Mouse (Mus musculus): ENCODE data around the gene Naa11.
A peak's percentile ranks its signal among the peaks of the same experiment; 100 is the strongest.

Naa11 gene

DNA sequence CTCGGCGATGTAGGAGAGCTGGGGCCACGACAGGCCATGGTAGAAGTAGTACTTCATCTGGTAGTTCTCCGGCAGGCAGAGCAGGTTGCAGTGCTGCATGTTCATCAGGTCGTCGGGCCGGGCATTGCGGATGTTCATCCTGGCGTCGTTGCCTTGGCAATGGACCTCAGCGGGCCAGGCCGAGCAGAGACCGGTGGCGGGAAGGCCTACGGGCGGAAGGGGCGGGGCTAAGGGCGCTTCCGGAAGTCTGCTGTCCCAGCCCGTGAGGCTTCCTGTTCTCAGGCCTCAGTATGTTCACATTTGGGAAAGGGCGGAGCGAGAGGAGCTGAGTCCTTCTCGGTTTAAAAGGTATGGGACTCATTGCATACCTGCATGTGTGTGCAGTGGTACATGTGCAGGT lies at the start of gene Naa11:
Gene Naa11, minus strand, starts transcription at position 220 of the 400 bp plus-strand sequence.
- DNase-seq (ENCODE audit: low spot score) = no peak

DNA sequence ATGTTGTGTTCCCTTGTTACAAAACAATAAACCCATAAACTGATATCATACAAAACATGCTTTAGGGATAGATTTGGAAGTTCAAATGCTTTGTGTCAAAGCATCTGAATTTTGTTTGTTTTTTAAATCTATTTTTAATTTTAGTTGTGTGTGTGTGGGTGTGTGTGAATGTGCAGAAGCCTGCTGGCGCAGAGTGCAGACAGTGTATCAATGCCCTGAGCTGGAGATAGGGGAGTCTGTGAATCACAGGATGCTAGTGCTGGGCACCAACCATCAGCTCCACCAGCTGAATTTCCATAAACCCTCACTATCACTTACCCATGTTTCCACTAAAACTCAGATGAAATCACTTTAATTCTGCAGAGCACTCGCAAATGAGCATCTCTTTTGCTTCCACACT lies 40.3 kb upstream of the Naa11 start:
- DNase-seq (ENCODE audit: low spot score) = no peak

DNA sequence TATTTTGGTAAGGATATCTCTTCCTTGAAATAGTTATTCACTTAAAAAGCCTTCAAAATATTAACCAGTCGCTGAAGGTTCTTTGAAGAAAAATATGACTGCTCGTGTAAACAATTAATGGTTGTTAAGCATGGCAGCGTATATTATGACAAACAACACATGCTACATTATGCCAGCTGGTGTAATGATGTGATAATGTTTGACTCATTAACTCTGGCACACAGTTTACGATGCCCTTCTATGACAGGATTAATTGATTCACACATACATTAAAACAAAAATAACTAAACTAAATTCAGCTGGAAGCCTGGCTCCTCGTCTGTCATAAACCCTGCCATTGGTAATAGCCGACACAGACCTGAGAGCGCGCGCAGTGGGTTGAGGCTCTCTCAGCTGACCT lies 37.8 kb upstream of the Naa11 start:
- no peak for DNase-seq (ENCODE audit: low spot score)

DNA sequence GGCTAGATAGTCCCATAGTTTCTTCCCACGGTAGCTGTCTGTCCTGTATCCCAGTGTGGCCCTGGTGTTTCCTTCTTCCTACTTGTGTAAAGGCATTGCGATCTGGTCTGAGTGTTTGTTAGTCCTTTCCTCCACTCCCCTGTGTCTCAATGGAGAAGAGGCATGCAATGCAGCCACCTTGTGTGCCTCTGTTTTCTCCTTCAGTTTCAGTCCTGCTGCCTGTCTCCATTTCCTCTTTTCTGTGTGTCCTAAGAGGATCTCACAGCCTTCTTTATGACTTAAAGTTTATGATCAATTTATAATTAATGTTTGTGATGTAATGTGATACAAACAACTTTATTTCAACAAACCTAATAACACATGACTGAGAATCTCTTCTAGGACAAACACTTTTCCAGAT lies 29.5 kb upstream of the Naa11 start:
- no peak for DNase-seq (ENCODE audit: low spot score)

DNA sequence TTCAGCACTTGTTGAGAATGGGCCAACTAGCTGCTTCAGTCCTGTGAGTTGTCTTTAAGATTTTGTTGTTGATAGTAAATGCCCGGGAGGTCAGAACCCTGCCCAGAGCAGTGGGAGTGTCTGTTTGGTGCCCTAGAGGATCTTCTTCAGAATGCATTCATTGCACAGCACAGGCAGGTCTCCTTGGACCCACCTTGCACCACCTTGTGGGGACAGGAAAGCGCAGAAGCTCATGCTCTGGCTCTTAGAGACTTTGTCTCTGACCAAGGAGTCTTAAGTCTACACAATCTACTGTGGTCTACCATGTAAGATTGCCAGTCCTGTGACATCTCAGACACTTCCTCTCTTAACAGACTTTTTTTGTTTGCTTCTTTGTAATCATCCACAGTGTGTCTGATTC lies 25.0 kb upstream of the Naa11 start:
- no peak for DNase-seq (ENCODE audit: low spot score)

DNA sequence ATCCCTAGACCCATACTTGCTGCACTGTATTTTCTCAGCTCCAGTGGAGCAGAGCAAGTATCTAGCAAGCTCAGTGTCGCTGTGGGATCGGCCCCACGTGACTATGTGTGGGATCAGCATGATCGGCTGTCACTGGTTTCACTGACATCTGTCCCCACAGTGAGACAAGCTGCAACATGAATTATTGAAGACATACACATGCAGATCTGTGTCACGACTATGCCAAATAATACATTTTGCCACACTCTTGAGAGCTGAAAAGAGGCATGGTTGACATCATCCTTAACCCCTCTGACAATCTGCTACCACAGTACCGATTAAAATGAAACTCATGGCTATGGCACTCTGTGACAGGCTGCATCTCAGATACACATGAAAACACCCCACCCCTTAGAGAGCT lies 23.7 kb upstream of the Naa11 start:
- no peak for DNase-seq (ENCODE audit: low spot score)

DNA sequence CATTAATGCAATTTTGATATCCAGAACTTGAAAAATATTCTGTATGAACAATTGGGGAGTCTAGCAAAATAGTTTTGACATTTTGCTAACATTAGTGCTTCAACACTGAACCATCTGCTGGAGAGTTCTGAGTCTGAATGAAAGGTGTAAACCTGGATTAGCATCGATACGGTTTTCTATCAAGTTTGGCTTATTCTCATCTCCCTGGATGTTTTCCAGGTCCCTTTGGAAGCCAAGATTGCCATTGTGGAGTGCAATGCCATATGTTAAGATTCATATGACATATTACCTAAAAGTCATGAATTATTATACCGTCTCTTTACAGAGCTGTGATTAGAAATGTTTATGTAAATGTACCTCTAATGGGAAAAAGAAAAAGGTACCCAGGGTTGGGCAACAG lies 21.5 kb upstream of the Naa11 start:
- DNase-seq (ENCODE audit: low spot score) = no peak

DNA sequence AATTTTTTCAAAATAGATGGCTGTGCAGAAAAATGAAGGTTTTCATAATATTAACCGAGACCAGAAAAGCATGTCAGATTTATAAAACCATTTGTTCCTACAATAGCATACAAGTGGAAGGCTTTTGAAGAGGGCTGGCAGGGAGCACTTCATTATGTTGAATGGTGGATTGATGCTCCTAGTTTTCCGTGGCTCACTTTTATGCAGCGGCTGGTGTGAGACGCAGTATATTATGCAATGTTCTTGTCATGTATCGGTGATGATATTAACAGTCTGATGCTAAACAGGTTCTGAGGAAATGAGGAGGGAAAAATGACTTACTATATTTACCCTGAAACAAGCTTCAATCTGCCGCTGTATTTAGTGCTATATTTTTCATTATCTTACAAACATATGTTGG lies 18.0 kb upstream of the Naa11 start:
- DNase-seq (ENCODE audit: low spot score) = no peak

DNA sequence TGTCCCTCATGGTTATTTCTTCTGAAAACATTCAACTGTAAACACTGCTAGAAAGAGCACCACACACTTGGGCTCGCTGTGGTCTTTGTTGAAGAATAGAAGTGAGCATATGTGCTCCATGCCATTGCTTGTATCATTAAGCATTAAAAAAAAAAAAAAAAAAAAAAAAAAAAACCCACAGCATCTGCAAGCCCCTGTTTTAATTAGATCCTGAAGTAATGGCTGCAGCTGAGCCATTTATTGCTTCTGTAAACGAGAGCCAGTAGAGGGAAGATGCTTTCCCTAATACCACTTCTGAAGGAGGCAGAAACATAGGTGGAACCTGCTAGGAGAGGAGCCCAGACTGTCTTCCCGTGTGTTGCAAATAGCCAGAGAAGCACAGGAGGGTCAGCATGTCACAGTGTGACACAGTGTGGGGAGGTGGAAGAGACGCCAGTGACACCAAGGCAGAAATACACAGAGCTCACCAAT lies 17.1 kb upstream of the Naa11 start:
- no peak for DNase-seq (ENCODE audit: low spot score)

DNA sequence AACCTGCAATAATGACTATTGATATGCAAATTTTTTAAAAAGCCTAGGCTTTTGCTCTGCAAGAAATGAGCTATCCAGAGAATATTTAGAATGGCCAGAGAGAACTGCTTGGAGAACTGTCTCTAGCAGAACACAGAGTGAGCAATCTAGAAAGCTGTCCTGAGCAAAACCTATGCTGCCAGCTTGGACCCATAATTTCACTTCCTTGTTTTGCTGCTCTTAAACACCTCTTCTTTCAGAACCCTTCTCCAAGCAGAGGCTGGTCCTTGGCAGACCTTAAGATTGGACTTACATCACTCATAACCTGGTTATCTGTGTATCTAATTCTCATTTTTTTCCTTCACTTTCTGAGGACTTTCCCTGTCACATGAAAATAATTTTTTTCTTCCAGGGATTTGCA lies 8.9 kb upstream of the Naa11 start:
- no peak for DNase-seq (ENCODE audit: low spot score)

DNA sequence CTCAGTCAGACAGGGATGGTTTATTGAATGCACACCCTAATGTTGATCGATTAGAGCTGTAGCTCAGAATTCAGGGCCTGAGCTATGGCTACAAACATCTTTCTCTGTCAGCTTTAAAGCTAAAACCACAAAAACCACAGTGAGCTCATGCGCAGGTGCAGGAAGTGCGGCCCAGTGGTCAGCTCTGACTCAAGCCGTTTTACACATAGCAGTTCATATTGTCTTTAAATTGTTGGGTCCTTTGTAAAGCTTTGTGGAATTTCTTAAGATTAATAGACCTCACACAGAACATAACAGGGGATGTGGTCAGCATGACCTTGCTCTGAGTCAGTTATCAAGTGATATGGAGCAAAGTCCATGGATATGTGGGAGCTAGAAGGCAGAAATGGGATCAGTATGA lies 5.4 kb upstream of the Naa11 start:
- DNase-seq (ENCODE audit: low spot score) = no peak

DNA sequence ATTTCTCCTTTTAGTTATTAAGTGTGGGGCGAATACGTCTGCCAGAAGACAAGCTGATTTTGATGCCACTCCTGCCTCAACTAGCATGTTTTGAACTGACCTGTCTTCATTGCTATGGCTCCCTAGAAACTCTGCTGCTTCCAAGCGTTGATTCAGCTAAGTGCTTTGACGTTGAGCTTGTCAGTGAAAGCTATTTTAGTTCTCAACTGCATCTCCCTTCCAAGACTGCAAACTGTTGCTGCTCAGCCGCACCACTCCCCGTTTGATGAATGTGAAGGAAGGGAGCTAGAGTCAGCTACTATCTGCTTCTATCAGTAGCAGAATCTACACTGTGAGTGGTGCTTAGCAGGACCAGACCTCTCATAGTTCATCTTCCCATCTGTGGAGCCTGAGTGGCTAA lies 4.6 kb downstream of the Naa11 start:
- DNase-seq (ENCODE audit: low spot score) = no peak

DNA sequence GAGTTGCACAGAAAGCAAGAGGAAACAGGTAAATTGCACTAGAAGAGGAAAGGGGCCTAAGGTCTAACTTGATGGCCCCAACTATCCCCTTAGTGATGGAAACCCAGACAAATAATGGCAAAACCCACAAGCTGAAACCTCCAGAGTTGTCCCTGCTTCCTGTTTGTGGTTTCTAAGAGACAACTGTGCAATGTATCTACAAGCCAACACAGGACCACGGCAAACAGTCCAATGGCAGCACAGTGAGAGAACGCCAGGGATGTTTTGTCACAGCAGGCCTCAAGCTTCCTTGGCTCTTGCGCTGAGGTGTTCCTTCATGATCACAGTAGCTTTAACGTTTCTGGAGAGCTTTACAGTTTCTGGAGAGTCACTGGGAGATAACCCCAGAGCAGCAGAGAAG lies 7.8 kb downstream of the Naa11 start:
- DNase-seq (ENCODE audit: low spot score) = no peak

DNA sequence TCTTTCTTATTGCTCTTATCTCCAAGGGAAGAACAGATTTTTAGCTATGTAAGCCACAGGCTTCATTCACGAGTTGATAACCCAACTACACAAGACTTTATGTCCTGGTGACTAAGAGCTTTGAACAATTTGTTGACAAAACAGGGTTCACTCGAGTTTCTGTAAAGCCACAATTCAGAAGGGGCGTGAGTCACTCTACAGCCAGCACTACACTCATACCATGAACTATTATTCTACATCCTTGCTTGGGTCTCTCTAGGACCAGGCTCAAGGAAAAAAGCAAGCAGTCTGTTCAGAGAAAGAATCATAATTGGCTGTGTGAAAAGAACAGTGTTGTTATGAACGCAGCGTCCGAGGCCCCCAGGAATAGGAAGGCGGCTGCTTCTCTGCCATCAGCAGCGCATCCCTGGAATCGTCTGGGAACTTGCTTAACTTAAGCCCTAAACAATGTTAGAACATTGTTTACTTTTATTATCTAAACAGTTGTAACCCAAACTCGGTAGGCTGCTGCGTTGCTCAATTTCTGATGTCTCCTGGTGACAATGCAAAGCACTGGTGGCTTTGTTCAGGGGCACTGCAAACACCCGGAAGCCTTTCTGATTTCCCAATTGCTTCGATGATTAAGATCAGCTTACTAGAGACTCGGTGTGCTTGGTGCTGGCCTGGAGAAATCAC lies 9.5 kb downstream of the Naa11 start:
- DNase-seq (ENCODE audit: low spot score) = no peak

DNA sequence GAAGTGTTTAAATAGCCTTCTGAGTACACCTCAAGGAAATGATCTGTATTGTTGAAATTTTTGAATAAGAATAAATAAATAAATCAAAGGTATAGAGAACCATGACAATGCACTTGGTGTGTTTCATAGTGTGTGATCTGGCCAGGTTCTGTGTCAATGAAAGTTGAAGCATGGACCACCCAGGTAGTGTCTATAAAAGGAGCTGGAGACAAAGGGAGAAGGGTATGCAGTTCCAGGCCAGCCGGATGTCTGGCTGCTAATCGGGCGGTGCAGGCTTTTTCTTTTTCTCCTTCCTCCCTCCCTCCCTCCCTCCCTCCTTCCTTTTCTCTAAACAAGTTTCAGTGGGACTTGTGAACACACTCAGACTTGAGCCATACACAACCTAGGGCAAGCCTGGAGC lies 12.2 kb downstream of the Naa11 start:
- no peak for DNase-seq (ENCODE audit: low spot score)

DNA sequence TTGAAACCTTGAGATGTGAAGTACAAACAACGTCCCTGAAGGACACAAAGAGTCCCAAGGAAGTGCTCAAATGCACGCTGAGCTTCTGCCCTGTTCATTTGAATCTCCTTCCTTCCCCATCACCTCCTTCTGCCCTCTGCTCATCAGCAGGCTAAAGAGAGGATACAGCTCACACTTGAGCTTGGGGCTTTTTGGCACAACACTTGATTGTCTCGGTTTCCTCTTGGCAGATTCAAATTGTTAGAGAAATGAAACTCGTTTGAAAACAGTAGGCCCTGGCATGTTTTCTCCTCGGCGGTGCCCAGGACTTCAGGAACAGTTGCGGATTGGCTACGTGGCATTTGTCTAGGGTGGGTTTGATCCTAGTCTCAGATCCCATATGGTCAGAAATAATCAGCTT lies 27.4 kb downstream of the Naa11 start:
- no peak for DNase-seq (ENCODE audit: low spot score)

DNA sequence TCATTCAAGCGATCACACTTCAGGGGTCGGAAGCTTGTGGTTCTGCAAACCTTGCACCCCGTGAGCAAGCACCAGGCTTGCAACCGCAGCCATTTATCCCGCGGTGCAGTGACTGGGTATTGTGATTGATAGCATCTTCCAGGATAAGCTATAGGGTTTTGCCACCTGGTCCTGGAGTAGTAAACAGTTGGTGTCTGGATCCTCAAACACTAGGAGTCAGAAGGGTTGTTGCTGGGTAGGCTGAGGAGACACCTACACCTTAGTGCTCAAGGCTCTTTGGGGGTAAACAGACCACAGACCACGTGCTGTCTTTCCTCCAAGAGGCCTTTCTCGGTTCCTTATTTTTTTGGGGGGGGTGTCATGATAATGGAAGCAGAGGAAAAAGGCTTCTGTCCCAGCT lies 27.9 kb downstream of the Naa11 start:
- no peak for DNase-seq (ENCODE audit: low spot score)

DNA sequence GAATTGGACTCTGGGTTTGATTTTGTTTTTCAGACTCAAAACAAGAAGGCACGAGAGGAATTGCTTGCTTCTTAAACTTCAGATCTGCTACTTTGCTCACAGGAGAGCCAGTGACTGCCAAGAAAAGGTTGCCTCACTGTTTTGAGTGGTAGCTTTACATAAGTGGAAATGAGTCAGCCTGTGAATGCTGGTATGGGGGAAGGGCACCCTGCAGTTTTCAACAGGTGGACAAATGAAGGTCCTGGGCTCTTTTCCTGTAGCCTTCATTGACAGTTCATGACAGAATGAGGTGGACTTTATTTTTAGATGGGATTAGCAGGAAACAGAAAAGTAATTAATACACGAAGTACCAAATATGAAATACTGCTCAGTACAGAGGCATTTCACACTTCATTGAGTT lies 29.6 kb downstream of the Naa11 start:
- DNase-seq (ENCODE audit: low spot score) = no peak

DNA sequence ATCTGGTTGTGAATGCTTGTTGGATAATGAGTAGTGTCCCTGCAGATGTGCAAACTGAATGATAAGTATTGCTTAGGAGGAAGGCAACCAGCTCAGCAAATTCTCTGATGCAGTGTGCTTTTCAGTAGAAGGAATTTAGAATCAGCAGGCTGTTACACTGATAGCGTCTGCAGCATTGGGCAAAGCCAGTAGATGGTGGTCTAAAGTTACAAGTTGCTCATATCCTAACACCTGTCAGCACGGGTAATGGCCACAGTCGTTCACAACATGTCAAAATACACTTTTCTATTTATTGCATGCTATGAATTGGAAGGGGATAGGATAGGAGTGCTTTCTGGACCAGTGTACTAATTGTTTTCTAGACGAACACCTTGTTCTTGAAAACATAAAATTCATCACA lies 33.1 kb downstream of the Naa11 start:
- DNase-seq (ENCODE audit: low spot score) = no peak

DNA sequence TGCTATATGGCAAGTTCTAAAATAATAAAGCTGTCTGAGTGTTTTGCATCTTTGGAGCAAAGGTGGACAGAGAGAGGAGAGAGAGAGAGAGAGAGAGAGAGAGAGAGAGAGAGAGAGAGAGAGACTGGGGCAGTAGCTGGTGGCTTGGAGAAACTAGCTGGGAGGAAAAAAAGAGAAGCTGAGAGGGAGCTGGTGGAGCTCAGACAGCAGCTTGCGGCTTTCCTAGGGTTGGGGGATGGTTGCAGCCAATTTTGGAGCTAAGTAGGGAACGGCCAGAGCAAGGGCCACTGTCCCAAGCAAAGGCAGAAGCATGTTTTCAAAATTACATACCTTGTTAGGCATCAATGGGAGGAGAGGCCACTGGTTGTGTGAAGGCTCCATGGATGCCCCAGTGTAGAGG lies 36.0 kb downstream of the Naa11 start:
- DNase-seq (ENCODE audit: low spot score) = no peak

DNA sequence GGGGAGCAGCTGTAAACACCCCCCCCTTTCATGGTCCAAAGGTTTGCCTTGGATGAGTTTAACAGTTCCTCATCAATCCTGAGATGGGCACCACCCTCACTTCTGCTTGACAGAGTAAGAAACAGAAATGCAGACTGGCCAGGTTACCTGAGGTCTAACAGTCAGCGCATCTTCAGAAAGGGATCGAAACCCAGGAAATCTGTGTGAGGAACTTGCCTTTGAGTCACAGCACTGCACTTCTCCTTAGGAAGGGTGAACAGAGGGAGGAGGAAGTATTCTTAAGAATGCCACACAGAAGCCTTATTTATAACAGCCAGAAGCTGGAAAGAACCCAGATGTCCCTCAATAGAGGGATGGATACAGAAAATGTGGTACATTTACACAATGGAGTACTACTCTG lies 37.0 kb downstream of the Naa11 start:
- no peak for DNase-seq (ENCODE audit: low spot score)

DNA sequence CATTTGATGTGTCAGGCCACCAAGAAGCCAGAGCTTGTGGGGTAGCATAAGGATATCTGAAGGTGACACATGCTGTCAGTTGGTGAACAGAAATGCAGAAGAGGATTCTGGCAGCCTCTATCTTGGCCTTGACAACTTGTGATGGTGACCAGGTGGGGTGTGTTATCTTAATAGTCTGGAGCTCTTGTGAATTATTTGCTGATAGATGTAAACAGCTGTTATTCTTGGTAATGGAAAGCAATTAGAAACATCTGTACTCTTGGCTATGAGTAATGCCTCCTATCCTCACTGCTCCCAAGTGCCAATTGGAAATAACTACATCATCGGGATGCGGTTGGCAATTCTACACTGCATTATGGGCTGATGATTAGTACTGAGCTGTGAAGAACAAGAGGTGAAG lies 43.4 kb downstream of the Naa11 start:
- DNase-seq (ENCODE audit: low spot score) = peak; percentile 29

DNA sequence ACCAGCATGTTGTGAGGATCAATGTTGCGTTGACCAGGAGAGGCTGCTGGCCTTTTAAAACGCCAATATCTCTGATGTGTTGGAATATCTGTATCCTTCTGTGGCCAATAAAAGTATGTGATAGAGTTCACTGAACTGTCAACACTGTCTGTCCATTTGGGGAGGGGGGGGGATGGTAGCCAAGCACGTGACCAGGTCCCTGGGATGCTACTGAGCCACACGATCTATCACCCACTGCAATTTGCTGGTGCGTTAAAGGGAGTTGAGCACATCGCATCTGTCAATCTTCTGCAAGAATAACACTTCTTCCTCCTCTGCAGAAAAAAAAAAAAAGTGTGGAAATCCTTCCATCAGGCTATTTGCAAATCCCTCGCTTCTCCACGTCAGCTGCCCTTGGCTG lies 43.9 kb downstream of the Naa11 start:
- no peak for DNase-seq (ENCODE audit: low spot score)

DNA sequence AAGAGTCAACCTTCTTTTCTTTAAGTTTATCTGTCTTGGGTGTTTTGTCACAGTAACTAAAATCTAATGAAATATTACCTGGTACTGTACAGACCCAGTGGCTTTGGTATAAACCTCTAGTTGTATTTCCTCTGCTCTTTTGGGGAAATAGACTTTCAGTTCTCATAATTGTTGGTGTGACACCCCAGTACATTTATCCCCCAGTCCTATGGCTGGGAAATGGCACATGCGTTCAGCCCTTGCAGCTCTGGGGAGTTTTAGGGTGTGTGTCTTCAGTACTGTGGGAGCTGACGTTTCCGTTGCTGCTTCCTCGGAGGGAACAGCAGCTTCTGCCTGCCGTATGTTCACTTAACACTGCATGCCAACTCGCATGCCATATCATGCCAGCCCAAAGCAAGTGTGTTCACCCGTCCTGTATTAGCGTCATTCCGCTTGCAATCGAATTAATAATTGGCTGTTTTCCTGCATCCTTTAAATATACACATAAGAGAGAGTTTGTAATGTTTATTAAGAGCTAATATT lies 46.4 kb downstream of the Naa11 start:
- DNase-seq (ENCODE audit: low spot score) = no peak

DNA sequence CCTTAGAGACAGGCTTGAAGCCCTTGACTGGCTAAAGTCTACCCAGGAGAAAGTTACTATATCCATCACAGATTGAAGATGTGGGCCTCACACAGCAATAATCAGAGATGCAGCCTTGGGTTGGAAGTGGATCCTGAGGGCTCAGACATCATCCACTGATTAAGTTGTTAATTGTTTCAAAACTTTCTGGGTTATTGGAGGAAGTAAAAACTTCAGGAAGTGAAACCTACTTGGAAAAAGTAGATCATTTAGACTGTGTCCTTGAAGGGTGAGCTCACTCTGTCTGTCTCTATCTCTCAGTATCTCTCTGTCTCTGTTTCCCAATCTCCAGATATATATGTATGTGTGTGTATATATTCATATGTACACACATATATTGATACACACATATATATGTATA lies 47.0 kb downstream of the Naa11 start:
- no peak for DNase-seq (ENCODE audit: low spot score)
